Mouse (Mus musculus) T-helper 2 cell (primary cell): ENCODE measurements around the gene 2010003K11Rik.

ENCODE experiments used
- in situ Hi-C: fragments of 300-600 bp; cut with MboI, MseI; formaldehyde crosslinking; loops from one replicate; pipeline ENCODE4 v1.15.1; 2025; ENCODE audit warnings: high pct_unique_total_duplicates

Gene 2010003K11Rik

DNA sequence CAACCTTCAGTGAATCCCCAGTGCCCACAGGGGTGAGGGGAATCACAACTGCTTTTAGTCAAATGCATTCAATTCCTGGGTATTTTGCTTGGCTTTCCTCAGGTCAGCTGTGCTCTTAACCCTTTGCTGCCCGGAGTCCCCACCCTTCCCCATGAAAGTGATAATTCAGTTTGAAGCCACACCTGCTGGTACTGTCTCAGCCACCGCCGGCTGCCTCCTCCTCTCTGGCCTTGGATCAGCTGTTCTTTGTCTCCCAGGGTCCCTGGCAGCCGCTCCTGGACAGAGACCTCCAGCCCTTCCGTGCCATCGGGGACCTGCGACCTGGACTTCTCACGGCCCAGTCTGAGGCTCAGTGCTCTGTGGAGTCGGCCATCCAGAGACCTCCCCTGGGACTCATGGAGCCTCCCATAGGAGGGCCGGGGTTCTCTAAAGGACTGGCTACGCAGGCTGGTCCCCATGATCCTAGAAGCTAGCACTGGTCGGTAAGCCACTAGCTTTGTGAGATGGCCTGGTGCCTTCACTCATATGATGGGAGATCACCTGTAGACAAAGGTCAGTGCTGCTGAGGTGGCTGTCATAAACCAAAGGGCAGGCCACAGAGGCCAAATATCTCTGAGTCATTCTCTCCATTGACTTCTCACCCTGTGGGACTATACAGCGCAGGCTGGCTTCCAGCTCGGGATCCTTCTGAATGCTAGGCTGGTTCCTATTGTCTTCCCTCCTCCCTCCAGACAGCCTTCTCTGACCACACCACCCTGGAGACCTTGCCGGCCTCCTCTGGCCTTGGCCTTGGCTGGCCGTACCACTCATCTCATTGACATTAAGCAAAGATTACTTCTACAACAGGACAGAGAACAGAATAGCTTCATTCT lies at the start of gene 2010003K11Rik:
TSS of gene 2010003K11Rik (minus strand) at position 522 of the 872 bp plus-strand sequence.
- in situ Hi-C loops: no loop called here

DNA sequence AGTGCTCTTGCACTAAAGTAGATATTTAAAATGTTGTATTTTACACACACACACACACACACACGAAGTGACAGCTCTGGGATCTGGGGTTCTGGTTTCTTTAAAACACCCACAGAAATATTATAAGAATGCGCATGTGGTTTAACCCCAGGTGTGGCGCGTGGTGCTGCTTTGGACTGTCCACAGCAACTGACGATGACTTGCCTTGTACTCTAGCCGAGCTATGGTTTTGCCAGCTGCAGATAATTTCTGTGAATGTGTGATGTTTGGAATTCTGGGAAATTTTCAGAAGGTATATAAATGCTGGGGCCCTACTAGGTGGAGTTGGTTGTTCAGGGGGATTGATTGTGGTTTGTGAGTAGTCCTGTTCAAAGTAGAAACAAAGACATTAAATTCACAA lies 49.4 kb upstream of the 2010003K11Rik start:
- in situ Hi-C loops: no loop called here

DNA sequence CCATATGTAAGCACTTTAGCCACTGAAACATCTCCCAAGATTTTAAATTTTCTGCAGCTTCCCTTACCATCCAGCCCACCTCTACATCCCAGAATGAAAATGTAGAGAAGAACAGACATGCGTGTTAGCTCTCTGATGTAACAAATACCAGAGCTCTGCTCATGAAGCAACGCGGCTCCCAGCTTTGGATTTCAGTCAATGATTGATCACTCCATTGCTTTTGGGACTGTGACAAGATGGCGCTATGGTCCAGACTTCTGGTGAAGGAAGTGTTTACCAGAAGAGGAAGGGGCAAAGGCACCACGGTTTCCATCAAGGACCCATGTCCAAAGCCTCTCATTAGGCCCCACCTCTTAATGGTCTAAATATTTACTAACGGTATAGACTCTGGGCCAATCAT lies 47.5 kb upstream of the 2010003K11Rik start:
- in situ Hi-C loops: no loop called here

DNA sequence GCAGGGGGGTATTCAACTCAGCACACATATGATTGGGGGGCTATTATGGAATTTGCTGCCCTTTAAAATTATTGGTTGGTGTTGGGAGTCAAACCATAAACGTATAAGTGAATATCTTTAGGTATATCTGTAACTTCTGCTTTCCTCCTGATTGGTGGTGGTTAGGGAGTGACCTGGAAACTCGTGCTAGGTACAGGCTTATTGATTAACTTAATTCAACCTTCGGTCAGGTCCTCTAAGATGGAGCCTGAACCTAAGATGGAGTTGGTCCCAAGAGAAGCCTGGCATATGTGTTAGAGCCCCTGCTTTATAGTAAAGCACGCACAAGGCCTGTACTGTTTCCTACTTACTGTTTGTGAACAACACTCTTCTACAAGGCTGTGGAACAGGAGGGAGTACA lies 46.7 kb upstream of the 2010003K11Rik start:
- in situ Hi-C loops: no loop called here

DNA sequence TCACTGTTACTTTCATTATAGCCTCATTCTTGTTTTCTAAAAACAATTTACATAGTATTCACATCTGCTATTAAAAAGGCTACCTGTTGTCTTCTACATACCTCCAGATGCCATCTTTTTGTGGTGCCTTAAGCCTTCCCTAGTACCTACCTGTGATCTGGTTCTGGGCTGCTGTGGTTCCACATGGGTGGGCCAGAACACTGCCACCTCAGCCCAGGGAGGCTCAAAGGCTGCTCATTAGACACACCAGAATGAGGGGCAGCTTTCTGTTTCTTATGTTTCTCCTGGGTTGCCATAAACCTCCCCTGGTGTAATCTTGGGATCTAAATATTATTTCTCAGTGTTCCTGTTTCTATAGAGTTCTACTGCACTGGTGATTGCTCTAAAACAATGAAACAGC lies 43.7 kb upstream of the 2010003K11Rik start:
- in situ Hi-C loops: no loop called here

DNA sequence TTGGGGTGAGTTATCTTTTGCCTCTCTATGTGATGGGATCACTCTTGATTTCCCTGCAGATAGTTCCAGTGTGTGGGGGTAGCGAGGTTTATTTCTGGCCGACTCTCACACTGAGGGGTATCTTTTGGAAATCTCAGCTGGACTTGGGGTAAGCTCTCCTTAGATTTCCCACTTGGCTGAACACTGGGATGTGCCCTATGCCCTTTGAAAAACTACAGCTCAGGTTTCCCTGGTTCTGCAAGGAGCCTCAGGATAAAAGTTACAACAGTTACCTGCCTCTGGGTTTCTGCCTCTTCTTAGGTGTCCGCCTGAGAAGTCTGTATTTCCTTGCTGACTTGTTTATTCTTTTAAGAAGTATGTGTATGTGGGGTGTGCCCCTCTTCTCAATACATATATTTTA lies 42.6 kb upstream of the 2010003K11Rik start:
- in situ Hi-C loops: no loop called here

- in situ Hi-C loops: no loop called here
Observed at GRCm38 (mm10) chr19:4540263-4540662, 41.9 kb upstream of the 2010003K11Rik start.

GRCm38 (mm10) chr19:4536606-4537005 lies 38.2 kb upstream of the 2010003K11Rik start:
- in situ Hi-C loops: no loop called here

GRCm38 (mm10) chr19:4535922-4536321 lies 37.5 kb upstream of the 2010003K11Rik start:
- in situ Hi-C loops: no loop called here

DNA sequence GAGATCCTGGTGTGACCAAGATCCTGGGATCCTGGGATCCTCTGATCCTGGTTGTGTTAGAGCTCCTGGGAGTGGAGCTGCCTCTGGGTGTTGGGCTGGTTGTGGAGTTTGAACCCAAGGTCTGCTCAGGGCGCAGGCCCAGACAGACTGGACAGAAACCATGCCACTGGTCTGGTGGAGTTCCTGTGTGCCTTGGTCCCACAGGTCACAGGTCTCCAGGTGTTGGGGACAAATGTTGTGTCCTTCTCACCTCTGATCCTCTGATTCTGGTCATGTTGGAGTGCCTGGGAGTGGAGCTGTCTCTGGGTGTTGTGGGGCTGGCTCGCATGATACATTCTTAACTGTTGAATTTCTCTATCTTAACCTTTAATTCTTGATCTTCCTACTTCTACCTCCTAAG lies 36.3 kb upstream of the 2010003K11Rik start:
- in situ Hi-C loops: no loop called here

- in situ Hi-C loops: no loop called here
Observed at GRCm38 (mm10) chr19:4521426-4522050, 23.2 kb upstream of the 2010003K11Rik start.

DNA sequence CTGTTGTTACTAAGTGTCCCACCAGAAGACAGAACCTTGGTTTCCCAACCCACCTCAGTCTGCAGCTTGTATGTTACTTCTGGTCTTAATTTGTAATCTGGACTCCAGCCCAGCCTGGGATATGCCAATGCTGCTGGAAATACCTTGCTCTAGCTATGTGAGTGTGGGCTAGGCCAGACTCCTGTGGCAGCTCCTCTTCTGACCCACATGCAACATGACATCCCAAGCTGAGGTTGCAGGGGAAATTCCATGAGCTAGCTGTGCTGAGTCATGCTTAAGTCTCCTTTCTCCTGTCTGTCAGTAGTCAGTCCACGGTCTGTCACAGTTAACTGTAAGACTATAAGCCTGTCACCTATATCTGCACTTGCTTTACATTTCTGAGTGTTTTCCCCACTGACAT lies 19.1 kb upstream of the 2010003K11Rik start:
- in situ Hi-C loops: no loop called here

- in situ Hi-C loops: no loop called here
Observed at GRCm38 (mm10) chr19:4516288-4516687, 17.9 kb upstream of the 2010003K11Rik start.

DNA sequence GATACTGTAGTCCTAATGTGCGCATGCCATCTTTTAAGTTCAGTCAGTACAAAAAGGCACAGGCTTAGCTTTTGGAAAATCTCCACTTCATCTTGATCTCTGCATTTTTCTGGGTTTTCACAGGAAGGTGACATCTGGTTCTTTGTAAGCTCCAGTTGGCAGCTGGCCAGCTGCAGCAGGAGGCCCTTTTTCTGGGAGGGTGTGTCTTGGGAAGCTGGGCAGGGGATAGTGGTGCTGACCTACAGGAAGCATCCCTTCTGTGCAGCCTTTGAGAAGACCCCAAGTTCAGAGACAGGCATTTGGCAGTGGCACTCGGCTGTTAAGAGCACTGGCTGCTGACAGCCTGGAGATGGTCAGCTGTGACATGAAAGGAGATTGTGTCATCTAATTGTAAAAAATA lies 17.4 kb upstream of the 2010003K11Rik start:
- in situ Hi-C loops: no loop called here

- in situ Hi-C loops: no loop called here
Observed at GRCm38 (mm10) chr19:4513236-4513858, 15.0 kb upstream of the 2010003K11Rik start.

- in situ Hi-C loops: no loop called here
Observed at GRCm38 (mm10) chr19:4511116-4511841, 12.9 kb upstream of the 2010003K11Rik start.

GRCm38 (mm10) chr19:4509986-4510963 lies 11.9 kb upstream of the 2010003K11Rik start, which contains the start of gene Pcx:
Pcx (plus strand) TSS chr19:4510472.
- in situ Hi-C loops: no loop called here

- in situ Hi-C loops: no loop called here
Observed at GRCm38 (mm10) chr19:4507746-4508145, 9.4 kb upstream of the 2010003K11Rik start.

- in situ Hi-C loops: no loop called here
Observed at GRCm38 (mm10) chr19:4504830-4505229, 6.4 kb upstream of the 2010003K11Rik start.

- in situ Hi-C loops: no loop called here
Observed at GRCm38 (mm10) chr19:4502701-4503100, 4.3 kb upstream of the 2010003K11Rik start.
